Mouse (Mus musculus): Measurements from ENCODE around the gene Dph1.
A peak's percentile ranks its signal among the peaks of the same experiment; 100 is the strongest.

DNA sequence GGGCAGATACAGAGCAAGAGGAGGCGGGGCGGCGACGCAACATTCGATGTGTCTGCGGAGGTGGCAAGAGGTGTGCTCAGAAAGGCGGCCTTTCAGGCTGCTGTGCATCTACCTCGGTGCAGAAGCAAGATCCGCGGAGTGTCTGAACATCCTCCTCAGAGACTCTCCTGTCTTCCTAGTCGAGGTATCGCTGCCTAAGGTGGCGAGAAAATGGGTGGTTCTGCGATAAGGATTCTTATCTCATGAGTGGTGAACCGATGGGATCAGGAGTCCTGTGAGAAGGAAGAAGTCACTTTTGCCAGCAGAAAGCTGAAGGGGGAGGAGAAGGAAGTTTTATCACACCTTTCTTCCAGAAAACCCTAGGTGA, 17.3 kb downstream of the Dph1 start:
- TF ChIP-seq ZNF384 (IDR thresholded peaks at IDR 0.05; ENCODE audit: low read depth, low read length) (no peak), MAFK (IDR thresholded peaks at IDR 0.05; ENCODE audit: insufficient read depth, low read depth, low read length) (no peak), ZC3H11A (IDR thresholded peaks at IDR 0.05; ENCODE audit: borderline replicate concordance, low read depth, low read length) (no peak), CHD2 (IDR thresholded peaks at IDR 0.05; ENCODE audit: low read depth, low read length) (no peak), HCFC1 (IDR thresholded peaks at IDR 0.05; ENCODE audit: borderline replicate concordance, insufficient read depth, low read length) (0 out of 2 replicates have a peak, but pooled peaks have one; percentile 11)

Data from ES-E14 (cell line).